Mouse (Mus musculus): ENCODE measurements at regions not wholly inside any gene's neighbourhood (a gene's known extent, or its start where the extent isn't known, plus 50 kb on each side); places are given as distances from the start of the nearest gene placed in this dataset.

GRCm38 (mm10) chr5:16424745-16425144 lies 128.6 kb upstream of the Hgf start:
- peak; percentile 96 for ATAC-seq (replicated peaks; ENCODE audit: poor library complexity, severe bottlenecking)

GRCm38 (mm10) chr5:16425302-16425701 lies 128.0 kb upstream of the Hgf start:
- ATAC-seq (replicated peaks; ENCODE audit: poor library complexity, severe bottlenecking) = no peak

- no peak for ATAC-seq (replicated peaks; ENCODE audit: poor library complexity, severe bottlenecking)
Measured at GRCm38 (mm10) chr5:16426306-16426705, 127.0 kb upstream of the Hgf start.

GRCm38 (mm10) chr5:16434586-16434985 lies 118.7 kb upstream of the Hgf start:
- peak; percentile 100 for ATAC-seq (replicated peaks; ENCODE audit: poor library complexity, severe bottlenecking)

- peak; percentile 46 for ATAC-seq (replicated peaks; ENCODE audit: poor library complexity, severe bottlenecking)
Measured at GRCm38 (mm10) chr5:16445056-16445455, 108.2 kb upstream of the Hgf start.

GRCm38 (mm10) chr5:16446977-16447376 lies 106.3 kb upstream of the Hgf start:
- peak; percentile 97 for ATAC-seq (replicated peaks; ENCODE audit: poor library complexity, severe bottlenecking)

GRCm38 (mm10) chr5:16461795-16462194 lies 91.5 kb upstream of the Hgf start:
- ATAC-seq (replicated peaks; ENCODE audit: poor library complexity, severe bottlenecking) = peak; percentile 52

GRCm38 (mm10) chr5:16466266-16466665 lies 87.0 kb upstream of the Hgf start:
- ATAC-seq (replicated peaks; ENCODE audit: poor library complexity, severe bottlenecking) = no peak

GRCm38 (mm10) chr5:16468560-16468959 lies 84.7 kb upstream of the Hgf start:
- ATAC-seq (replicated peaks; ENCODE audit: poor library complexity, severe bottlenecking) = no peak

- no peak for ATAC-seq (replicated peaks; ENCODE audit: poor library complexity, severe bottlenecking)
Measured at GRCm38 (mm10) chr5:16469221-16469620, 84.1 kb upstream of the Hgf start.

- ATAC-seq (replicated peaks; ENCODE audit: poor library complexity, severe bottlenecking) = peak; percentile 88
Measured at GRCm38 (mm10) chr5:16469644-16470275, 83.5 kb upstream of the Hgf start.

GRCm38 (mm10) chr5:16470366-16470982 lies 82.8 kb upstream of the Hgf start:
- no peak for ATAC-seq (replicated peaks; ENCODE audit: poor library complexity, severe bottlenecking)

GRCm38 (mm10) chr5:16487969-16488368 lies 65.3 kb upstream of the Hgf start:
- no peak for ATAC-seq (replicated peaks; ENCODE audit: poor library complexity, severe bottlenecking)

GRCm38 (mm10) chr5:16489803-16490202 lies 63.5 kb upstream of the Hgf start:
- ATAC-seq (replicated peaks; ENCODE audit: poor library complexity, severe bottlenecking) = peak; percentile 66

GRCm38 (mm10) chr5:16499891-16500290 lies 53.4 kb upstream of the Hgf start:
- ATAC-seq (replicated peaks; ENCODE audit: poor library complexity, severe bottlenecking) = no peak

Measured in granulocyte monocyte progenitor cell, adult 5-6 weeks (primary cell).